Mouse (Mus musculus) cerebral cortex, adult 2 months (tissue): ENCODE data around the gene Wfdc16.

Experiments
- WGBS: fragments of 180-500 bp; shearing (Covaris S2); methylation state at CpG from one replicate; pipeline ENCODE4 v1.1.7; 2018; 5-methylcytosine and 5-hydroxymethylcytosine counted together

Wfdc16 gene

GRCm38 (mm10) chr2:164638696-164639095 lies at the start of gene Wfdc16:
Gene Wfdc16, minus strand, starts transcription at chr2:164638796.
- 88% methylated on average over 3 of the region's 3 CpGs for WGBS

- 75% methylated on average over 3 of the region's 3 CpGs for WGBS
Measured at GRCm38 (mm10) chr2:164684807-164685206, 46.2 kb upstream of the Wfdc16 start, which contains the start of gene Wfdc13. Gene Wfdc13, plus strand, starts transcription at chr2:164685107.

DNA sequence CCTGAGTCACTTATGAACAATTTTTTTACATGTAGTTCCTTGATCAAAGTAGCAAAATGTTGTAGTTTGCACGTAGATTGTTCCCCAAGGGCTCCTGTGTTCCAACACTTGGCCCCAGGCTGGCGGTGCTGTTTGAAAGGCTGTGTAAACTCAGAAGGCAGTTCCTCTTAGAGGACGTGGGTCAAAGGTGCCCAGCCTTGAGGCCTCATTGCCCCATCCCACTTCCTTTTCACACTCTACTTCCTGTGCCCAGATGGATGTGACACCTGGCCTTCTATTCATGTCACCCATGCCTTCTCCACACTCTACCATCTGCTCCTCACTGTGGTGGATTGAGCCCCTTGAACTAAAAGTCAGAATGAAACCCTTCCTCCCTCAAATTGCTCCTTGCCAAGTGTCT lies 41.3 kb upstream of the Wfdc16 start:
- 83% methylated on average over 3 of the region's 3 CpGs for WGBS

DNA sequence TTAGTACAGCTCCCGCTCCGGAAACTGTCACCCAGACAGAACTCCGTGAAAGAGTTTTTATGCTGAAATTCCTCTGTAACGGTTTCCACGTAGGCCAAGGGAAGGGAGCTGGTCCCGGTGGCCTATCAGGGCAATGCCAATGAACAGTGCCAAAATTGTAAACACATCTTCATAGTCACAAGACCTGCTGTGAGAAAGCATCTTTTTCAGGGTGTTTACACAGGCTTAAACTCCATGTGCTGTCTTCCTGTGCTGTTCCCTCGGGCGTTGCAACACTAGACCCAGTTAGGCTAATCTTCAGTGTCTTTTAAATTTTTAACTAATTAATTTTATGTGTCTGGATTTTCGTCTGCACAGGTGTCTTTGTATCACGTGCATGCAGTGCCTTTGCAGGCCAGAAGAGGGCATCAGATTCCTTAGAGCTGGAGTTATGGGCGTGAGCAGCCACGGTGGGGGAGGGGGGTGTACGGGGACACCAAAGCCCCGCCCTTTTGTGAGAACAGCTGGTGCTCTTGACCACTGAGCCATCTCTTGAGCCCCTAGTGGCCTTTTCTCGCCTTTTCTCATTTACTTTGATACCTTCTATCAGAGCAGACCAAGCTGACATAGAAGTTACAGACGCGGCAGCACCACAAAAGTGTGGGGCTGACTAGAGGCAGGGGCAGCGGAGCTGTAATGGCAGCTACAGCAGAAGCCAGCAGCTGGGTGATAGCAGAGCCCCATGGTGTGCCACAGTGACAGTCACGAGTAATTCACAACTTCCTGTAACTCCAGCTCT lies 40.4 kb upstream of the Wfdc16 start:
- 19% methylated on average over 19 of the region's 19 CpGs for WGBS

DNA sequence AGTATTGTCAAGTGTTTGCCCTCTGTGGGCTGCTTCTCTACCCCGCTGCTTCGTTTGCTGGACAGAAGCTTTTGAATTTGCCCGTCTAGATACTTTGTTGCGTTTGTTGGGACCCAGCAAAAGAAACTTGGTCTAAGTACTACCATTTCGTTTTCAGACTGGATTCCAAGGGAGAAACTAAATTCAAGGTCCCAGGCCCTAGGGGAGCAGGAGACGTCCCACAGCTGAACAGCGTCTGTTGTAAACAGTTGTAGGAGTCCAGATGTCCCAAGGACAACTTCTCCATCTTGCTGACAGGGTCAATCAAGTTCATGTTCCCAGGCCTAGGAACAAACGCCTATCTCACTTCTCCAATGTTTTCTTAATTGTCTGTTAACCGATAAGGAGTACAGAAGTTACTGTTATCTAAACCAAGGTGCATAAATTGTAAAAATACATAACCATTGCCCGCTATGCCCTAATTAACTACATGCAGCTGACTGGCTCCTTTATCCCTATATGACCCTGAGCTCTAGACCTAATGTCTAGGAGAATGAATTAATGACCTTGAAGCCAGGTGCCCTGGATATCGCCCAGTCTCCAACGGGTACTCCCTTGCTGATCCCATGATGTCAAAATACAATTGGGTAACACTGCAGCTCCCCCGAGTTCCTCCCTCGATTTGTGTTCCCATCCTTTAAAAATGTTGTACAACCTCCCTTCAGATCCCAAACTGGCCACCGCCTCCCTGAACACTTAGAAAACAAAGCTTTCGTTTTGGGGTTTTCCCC lies 38.5 kb upstream of the Wfdc16 start:
- WGBS = 87% methylated on average over 16 of the region's 16 CpGs

DNA sequence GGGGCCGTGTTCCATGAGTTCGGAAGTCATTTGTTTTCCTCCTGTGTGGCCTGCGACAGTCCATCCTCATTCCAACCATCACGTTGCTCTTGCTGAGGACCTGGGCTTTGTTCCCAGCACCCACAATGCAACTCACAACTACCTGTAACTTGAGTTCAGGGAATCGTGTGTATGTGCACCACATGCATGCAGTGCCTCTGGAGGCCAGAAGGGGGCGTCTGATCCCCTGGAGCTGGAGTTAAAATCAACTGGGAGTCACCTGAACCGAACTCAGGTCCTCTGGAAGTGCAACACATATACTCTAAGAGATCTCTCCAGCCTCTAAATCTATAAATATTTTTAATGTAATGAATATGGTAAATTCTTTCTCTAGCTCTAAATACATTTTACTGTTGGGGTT lies 37.5 kb upstream of the Wfdc16 start:
- 80% methylated on average over 7 of the region's 7 CpGs for WGBS

GRCm38 (mm10) chr2:164673987-164674386 lies 35.4 kb upstream of the Wfdc16 start, which contains the start of gene Wfdc11:
Gene Wfdc11, minus strand, starts transcription at chr2:164674087.
- WGBS = 78% methylated on average over 7 of the region's 7 CpGs

GRCm38 (mm10) chr2:164670938-164671337 lies 32.3 kb upstream of the Wfdc16 start:
- WGBS = 35% methylated on average over 1 of the region's 1 CpGs

DNA sequence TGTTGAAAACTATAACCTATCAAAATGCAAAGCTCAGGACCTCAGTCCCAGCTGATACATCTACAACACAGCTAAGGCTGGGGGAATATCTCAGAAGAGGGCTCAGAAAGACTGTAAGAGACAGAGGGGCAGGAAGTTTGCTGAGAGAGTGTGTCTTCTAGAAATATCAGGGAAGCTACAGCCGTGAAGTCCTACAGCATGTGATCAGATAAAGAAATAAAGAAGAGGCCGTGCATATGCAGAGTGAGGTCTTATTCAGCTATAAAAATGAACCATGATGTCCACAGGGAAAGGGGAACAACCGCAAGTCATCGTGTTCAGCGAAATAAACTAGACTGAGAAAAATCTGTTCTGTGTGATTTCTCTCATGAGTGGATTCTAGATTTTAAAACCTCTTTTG lies 31.7 kb upstream of the Wfdc16 start:
- WGBS = 86% methylated on average over 5 of the region's 5 CpGs

DNA sequence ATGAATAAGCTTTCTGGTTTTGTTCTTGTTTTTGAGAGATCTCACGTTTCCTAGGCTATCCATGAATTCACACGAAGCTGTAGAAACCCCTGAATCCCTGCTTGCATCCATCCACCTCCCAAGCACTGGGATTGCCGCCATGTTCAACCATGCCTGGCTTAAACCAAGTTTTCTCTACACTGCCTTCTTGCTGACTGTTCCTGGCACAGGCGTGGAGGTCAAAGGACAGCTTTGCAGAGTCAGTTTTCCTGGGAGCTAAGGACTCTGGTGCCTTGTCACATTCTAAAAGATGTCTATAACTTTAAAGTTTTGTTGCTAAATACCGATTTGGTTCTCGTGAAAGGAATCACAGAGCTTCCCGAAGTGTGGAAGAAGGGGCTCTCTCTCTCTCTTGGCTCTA lies 26.3 kb upstream of the Wfdc16 start:
- WGBS = 87% methylated on average over 7 of the region's 7 CpGs

DNA sequence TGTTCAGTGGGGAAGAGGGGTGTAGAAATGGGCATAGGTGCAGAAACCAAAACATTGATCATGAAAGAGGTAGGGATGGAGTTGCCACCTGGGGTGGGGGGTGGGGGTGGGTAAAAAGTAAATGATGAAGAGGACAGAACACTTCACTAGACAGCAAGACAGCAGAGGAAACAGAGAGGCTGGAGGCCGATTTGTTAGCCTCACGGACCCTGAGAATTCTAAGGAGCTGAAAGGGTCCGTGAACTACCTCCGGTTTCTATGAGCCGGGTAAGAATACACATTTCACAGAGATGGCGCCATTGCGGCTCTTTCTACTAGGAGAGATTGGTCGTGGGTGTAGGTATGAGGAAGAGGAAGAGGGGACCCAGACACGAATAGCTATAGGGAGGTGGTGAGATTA lies 17.9 kb upstream of the Wfdc16 start, which contains the start of gene Wfdc9:
TSS of gene Wfdc9 (minus strand) at position 101 of the 400 bp plus-strand sequence.
- WGBS = 82% methylated on average over 9 of the region's 9 CpGs

- 20% methylated on average over 11 of the region's 11 CpGs for WGBS
Measured at GRCm38 (mm10) chr2:164655858-164656257, 17.3 kb upstream of the Wfdc16 start, which contains the start of gene Wfdc10. Gene Wfdc10, plus strand, starts transcription at chr2:164656046.

GRCm38 (mm10) chr2:164641881-164642673 lies 3.5 kb upstream of the Wfdc16 start:
- 59% methylated on average over 13 of the region's 13 CpGs for WGBS

DNA sequence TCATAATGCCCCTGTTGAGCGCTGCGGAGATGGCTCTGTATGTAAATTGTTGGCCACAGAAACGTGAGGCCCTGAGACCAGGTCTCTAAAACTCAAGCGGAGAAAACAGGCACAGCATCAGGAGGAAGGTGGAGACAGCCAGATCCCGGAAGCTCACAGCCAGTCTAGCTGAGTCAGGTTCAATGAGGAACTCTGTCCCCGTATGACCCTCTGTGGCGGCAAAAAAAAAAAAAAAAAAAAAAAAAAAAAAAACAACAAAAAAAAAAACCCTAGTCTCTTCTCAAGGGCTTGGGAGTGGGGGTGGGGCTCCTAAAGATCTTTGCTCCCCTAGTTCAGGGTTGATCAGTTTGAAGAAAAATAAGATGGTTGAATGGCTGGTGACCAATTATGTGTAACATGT lies 2.5 kb upstream of the Wfdc16 start:
- 59% methylated on average over 7 of the region's 7 CpGs for WGBS

- WGBS = 83% methylated on average over 9 of the region's 9 CpGs
Measured at GRCm38 (mm10) chr2:164635266-164635665, 3.3 kb downstream of the Wfdc16 start.

DNA sequence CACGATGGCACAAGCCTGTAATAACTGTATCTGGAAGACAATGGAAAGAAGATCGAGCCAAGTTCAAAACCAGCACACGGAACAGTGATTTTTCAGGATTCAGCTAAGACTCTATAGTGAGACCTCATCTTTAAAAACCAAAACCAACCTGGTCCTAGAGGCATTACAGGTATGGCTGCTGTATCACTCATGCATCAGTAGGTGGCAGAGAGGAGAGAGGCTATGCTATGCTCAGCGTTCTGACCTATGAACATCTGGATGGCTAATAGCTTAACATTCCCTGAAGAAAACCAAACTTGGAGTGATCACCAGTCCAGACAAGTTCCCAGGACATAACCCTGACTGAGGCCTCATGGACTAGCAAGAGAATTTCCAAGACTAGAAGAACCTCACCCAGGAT lies 16.8 kb downstream of the Wfdc16 start:
- WGBS = 90% methylated on average over 4 of the region's 4 CpGs

- 86% methylated on average over 5 of the region's 5 CpGs for WGBS
Measured at GRCm38 (mm10) chr2:164619050-164619449, 19.5 kb downstream of the Wfdc16 start.

GRCm38 (mm10) chr2:164615386-164615785 lies 23.2 kb downstream of the Wfdc16 start:
- 96% methylated on average over 3 of the region's 3 CpGs for WGBS

DNA sequence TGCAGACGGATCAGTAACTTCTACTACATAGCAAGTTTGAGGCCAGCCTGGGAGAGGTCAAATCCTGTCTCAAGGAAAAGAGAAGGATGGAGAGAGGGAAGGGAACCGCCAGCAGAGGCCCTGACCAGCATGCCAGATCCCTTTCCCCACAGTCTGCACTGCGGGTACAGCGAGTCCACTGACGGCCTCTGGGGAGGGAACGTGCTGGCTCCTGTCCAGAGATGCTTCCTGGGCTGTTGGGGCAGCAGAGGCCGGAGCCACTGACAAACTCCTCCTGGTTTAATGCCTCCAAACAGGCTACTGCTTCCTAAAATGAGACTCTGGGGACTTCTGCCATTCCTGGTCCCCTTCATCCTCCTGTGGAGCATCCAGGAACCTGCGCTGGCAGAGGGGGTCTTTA lies 25.1 kb downstream of the Wfdc16 start, which contains the start of the genes Wfdc6b and Wfdc8:
TSS of gene Wfdc6b (plus strand) at position 52 of the 400 bp plus-strand sequence.
TSS of gene Wfdc8 (minus strand) at position 156 of the 400 bp plus-strand sequence.
- WGBS = 64% methylated on average over 8 of the region's 8 CpGs

DNA sequence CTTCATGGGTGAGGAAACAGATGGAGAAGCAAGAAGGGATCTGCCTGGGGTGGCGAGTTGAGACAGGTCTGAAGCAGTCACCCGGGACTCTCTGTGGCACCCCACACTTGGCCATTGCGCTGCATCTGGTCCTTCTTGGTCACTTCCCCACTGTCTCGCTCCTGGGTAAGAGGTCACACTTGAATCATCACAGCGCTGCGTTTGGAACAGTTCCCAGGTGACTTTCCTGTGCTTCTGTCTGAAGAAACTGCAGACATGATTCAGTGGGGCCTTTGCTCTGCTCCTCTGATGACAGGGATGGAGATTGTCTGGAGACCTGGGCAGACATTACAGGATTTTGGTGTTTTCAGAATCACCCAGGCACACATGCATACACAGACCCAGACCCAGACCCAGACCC lies 29.8 kb downstream of the Wfdc16 start:
- WGBS = 79% methylated on average over 6 of the region's 6 CpGs

- 59% methylated on average over 8 of the region's 8 CpGs for WGBS
Measured at GRCm38 (mm10) chr2:164604411-164604810, 34.2 kb downstream of the Wfdc16 start.

DNA sequence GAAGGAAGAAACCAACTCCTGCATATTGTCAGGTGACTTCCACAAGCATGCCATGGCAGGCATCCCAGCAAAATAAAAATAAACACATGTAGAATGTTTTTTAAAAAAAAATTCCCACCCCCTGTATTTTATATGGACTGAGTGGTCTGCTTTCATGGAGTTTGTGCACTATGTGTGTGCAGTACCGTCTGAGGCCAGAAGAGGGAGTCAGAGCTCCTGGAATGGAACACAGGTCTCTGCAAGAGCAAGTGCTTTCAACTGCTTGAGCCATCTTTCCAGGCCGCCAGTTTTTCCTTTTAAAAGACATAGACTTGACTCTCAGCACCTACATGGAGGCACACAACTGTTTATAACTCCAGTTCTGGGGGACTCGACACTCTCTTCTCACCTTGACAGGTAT lies 35.1 kb downstream of the Wfdc16 start:
- WGBS = 86% methylated on average over 3 of the region's 3 CpGs
